Mouse (Mus musculus) large intestine, adult 2 months (tissue): ENCODE measurements around the gene Rab37. TPM values are rescaled to one million over a fixed set of nuclear protein-coding genes. Genes with fewer than 3 reads are reported as not detected.

Source experiments
- DNase-seq: peaks from one replicate; pipeline ENCODE4 v3.0.0-alpha.2; 2012; ENCODE audit warnings: low read depth, low spot score
- WGBS: fragments of 180-500 bp; shearing (Covaris S2); methylation state at CpG from one replicate; pipeline ENCODE4 v1.1.7; 2018; 5-methylcytosine and 5-hydroxymethylcytosine counted together
- polyA plus RNA-seq: library from polyadenylated mRNA; depleted of rRNA; stranded (reverse); fragments of >200 nt; gene quantifications from 2 replicates; pipeline ENCODE4 v1.2.3, GENCODE M21; 2012

Gene Rab37
- polyA plus RNA-seq, 1 experiment, result 3.5 TPM

DNA sequence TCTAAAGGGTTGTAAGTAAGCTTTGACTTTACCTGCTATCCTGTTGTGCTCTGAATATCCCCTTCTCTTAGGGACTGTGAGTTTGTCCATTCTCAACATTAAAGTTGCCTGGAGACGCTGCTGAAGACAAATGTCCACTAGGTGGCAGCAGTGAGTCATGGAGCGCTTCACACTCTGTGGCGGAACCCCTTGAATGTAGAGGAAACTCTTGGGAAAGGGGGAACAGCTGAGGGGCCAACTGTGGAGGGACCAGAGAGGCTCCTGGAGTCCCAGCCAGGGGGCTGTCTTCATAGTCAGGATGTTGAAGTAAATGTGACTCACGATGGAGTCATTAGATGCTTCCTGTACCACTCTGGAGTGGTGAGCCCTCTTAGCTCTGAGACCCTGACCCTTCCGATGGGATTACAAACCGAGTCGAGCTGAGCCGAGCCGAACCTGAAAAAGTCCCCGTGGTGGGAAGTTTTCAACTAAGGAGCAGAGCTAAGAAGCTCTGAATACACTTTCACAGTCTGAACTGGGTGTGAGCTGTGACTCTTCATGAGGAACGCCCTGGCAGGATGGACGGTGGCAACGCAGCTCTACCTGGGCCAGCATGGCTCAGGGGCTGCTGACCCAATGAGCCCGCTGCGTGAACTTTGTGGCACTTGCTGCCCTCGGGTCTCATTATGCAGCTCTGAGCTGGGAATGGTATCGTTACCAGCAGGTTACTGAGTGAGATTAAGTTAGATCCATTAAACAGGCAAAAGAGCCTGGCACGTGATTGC lies 7.7 kb upstream of the Rab37 start:
- WGBS, result 35% methylated on average over 18 of the region's 18 CpGs

DNA sequence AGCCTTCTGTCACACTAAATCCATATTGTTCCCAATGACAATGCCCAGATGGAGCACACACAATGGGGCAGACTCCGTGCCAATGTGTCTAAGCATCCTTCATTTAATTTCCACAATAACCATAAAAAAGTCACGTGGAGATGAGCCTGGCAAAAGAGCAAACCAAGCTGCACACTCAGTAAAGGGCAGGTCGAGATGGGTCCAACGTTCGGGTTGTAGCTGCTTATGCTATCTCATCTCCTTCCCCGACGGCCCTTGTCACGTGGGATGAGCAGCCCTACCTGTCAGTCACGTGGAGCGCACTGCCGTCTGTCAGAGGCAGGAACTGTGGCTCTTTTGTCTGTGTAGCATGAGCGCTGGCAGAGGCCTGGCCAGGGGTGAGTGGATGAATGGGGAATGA lies 6.6 kb upstream of the Rab37 start:
- DNase-seq, result no peak
- WGBS, result 30% methylated on average over 12 of the region's 12 CpGs

More for the DNA sequence above, 7.7 kb upstream of the Rab37 start:
- DNase-seq, result peak; percentile 31

DNA sequence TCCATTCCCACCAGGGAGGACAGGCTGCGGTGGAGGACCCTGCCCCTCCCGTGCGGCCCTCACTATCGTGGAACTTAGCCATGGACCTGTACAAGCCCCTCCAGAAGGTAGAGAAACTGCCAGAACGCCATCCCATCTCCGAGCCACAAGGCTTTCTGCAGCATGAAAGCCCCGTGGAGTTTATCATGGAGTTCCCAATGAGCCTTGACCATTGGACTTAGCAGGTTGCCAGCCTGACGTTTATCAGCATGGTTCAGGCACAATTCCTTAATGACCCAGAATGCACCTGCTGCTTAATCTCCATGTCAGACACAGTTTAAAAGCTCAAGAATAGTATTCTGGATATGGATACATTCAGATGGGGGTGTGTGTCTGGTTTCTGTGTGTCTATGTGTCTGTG lies 6.2 kb upstream of the Rab37 start:
- WGBS, result 54% methylated on average over 8 of the region's 8 CpGs

DNA sequence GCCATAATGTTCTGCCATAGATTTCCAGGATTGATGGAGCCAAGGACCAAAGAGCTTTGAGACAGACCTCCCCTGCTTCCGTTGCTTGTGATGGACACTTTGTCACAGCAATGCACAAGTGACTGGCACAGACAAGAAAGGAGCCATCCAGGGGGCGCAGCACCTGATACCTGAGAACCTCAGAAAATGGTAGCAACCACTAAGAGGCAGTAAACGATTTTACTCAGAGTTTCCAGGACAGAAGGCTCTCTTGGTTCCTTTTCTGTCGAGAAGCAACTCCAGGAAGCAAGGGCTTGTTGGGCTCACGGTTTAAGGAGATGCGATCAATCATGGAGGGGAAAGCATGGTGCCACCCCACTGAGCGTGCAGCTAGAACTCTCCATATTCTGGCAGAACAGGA lies 5.0 kb upstream of the Rab37 start:
- WGBS, result 54% methylated on average over 7 of the region's 7 CpGs
- DNase-seq, result no peak

More for the DNA sequence above, 6.2 kb upstream of the Rab37 start:
- DNase-seq, result no peak

DNA sequence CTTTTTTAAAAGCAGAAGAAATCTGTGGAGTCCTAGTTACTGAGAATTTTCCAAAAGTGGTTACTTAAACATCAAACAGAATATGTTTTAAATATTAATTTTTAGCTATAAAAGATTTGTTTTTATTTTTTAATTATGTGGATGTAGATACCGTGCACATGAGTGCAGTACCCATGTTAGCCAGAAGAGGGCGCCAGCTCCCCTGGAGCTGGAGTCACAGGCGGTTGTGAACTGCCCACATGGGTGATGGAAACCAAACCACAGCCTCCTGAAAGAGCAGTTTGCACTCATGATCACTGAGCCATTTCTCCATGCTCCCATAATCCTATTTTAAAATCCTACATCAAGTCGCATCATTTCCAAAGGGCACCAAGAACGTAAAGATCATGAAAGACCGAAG lies 1.4 kb upstream of the Rab37 start:
- 66% methylated on average over 6 of the region's 6 CpGs for WGBS
- DNase-seq, result no peak

DNA sequence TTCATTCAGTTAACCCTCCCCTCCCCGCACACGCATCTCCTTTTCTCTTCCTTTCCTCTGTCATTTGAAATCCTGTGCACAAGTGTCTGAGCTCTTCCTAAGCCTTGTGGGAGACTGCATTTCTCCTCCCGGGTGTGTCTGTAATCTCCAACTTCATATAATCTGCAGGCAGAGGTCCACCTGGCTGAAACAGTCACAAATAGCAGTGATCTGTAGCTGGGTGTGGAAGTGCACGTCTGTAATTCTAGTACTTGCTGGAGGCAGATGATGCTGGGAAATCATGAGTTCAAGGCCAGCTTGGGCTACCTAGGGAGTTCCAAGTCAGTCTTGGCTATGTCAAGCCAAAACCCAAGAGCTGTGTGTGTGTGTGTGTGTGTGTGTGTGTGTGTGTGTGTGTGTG lies 909 bp downstream of the Rab37 start:
- WGBS, result 19% methylated on average over 4 of the region's 4 CpGs
- DNase-seq, result no peak

DNA sequence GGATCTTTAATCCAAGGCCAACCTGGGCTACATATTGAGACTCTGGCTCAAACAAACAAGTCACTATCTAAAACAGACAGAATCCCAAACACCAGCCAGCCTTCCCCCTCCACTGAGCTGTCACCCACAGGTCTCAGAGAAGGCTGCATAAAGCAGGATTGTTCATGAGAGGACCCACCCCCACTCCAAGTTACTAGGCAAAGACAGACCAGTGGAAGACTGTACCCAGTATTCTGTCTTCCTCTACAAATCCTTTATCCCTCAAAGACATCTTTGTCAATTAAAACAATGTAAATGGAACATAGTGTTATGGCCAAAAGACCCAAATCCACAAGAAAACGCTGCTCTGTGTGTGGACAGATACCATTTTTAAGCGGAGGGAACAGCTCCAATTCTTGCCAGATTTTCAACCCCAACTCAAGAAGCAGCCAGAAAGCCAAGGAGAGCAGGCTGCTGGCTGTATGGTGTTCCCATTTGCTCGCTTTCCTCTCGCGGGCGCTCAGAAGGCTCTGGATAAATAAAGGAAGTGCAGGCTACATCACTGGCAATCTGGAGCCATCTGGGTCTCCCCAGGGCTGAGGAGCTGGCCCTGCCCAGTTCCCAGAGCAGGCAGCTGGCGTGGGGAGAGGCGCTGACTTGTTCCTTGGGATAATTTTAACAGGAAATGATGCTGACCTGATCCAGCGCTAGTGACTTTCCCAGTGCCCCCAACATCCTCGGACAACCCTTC lies 7.1 kb downstream of the Rab37 start:
- WGBS, result 37% methylated on average over 10 of the region's 10 CpGs
- no peak for DNase-seq

DNA sequence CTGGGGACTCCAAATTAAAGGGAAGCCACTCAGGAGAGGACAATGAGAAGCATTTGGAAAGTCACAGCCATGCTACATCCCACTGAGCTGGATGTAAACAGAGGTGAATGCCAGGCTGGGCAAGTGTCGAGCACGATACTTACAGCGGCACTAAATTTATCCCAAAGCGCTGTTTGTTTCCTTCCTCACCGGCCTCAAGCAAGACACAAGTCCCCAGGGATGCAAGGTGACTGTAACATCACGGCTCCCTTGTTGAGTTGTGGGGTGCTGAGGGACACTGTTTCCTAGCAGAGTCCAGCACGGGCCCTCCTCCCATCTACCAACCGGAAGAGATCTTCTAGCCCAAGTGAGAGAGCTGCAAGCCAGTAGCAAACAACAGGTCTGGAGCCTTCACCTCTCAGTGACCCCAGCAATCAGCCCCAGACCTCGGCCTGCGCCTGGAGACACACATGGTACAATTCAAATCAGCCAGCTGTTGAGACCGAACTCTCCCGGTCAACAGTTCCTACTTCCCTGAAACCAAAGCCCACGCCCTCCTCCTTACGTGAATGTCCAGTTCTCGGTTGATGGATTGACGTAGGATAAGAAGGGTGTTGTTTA lies 8.1 kb downstream of the Rab37 start:
- no peak for DNase-seq
- WGBS, result 29% methylated on average over 16 of the region's 16 CpGs

DNA sequence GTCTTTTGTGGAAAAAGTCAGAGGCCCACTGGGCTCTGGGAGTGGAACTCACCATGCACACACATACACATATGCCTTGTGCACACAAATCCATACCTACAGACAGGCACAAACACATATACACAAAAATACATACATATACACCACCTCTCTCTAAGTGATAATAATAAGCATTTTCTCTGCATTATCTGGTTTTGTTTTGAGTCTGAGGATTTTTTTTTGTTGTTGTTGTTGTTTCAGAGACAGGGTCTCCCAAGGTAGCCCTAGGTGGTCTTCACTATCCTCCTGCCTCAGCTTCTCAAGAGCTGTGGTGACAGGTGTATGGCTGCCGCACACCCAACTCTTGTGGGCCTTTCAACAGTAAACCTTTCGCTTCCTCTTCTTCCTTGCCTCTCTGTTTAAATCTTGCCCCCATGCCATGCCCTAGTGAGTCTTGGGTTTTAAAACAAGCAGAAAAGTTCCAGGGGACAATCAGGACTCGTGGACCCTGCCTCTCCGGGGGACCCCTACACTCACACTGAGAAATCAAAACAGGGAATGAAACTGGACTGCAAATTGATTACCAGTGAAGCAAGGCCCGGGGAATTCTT lies 8.9 kb downstream of the Rab37 start:
- WGBS, result 78% methylated on average over 5 of the region's 5 CpGs
- DNase-seq, result no peak

DNA sequence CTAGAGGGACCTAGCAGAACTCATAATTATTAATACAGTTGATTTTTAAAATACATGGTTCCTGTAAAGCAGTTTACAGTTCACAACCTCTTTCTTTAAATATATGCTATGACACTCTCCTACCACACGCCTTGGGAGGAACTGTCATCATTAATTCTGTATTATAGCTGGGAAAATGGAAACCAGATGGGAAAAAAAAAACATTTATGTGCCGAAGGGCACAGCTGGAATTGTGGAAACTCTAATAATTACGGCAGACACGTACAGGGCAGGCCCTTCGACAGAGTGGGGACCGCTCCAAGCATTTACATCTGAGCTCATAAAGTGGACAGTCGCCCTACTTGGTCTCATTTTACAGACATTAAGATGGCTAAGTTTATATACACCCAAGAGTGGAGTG lies 9.5 kb downstream of the Rab37 start:
- DNase-seq, result no peak
- WGBS, result 75% methylated on average over 7 of the region's 7 CpGs

DNA sequence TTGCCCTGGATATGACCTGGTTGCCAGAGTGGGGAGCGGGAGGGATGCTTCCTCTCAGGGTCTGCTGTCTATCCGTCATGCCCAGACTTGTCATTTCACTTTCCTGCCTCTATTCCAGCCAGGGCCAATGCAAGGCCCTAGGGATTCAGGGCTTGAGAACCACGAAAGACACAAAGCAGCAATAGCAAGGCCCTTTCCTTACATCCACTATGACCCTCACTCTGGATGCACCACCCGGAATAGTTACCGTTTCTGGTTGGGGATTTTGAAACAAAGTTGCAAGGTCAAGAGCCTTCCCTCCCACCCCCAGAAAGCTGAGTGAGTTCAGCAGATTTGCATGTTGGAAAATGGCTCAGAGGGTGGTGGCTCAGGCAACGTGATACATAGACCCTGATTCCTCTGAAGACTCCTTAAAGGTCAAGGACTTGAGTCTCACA lies 10.4 kb downstream of the Rab37 start:
- no peak for DNase-seq
- 45% methylated on average over 6 of the region's 6 CpGs for WGBS

DNA sequence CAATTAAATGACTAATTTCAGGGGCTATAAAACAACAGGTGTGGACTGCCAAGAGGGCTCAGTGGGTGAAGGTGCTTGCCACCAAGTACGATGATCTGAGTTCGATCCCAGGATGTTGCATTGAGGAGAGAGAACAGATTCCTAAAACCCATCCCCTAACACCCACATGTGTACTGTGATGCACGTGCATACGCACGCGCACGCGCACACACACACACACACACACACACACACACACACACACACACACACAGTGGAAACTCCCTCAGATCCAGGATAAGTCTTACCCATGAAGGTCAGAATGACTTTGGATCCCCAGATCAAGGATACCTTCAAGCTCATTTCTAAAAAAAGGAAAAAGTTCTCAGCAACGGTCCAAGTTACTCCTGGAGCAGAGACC lies 10.9 kb downstream of the Rab37 start:
- WGBS, result 88% methylated on average over 9 of the region's 9 CpGs
- DNase-seq, result no peak

DNA sequence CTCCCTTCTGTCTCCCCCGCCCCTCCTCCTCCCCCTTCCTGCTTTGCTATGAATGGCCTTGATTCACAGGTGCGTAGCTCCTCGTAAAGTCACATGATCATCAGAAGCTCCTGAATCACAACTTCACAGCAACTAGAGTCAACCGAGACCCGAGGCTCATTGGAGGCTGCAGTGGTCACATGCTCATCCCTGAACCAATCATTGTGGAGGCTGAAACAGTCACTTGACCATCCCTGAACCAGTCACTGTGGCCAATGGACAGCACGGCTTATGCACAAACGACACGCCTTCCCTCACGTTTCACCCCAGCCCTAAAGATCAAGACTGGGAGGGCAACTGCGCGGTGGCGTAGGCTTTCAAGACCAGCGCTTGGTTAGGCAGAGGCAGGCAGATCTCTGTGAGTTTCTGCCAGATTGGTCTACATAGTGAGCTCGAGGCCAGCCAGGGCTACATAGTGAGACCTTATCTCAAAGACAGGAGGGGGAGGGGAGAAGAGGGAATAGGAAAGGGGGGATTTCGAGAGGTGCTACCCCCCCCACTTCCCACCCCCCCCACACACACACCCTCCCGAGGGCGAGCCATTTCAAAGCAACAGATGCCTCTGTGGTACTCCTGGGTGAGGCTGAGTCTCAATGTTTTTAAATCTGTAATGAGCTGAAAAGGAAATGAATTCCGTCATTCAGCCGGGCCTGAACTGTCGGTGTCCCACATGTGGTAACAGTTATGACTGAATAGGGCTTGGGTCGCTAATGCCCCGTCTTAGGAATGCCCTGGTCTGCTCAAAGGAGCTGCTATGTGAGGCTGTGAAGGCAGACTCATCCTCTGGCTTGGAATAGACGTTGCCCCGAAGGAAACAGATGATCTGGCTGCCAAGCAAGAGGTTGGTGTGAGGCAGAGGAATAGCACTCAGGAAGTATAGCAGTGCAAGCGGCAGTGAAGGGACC lies 12.5 kb downstream of the Rab37 start:
- WGBS, result 79% methylated on average over 25 of the region's 25 CpGs
- DNase-seq, result no peak

DNA sequence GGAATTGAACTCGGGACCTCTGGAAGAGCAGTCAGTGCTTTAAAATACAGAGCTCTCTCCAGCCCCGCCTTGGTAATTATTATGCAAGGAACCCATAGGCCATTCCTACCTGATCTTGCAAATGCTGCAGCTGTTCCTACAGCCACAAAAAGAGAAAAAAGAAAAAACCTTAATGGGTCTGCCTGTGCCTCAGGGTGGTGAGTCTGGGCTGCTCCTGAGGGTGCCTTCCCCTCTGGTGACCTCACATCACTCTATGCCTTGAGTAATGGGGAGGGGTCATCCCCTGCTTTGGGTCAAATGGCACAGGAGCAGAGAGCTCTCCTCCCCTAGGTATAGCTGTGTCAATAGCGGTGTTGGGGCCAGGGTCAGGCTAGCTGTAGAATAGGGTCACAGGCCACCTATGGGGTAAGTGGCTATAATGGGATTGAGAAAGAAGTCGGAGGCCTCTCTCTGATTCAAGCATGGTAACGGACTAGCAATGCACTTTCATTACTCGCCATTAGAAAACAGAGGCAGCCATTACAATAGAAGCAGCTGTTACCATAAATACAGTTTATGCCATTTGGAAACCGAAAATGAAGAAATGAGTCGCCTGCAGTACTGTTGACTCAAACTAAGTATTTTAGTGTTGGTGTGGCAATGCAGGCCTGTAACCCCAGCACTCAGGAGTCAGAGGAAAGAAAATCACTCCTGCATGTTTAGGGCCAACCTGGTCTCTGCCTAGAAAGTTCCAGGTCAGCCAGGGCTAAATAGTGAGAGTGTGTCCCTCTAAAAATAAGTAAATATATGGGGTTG lies 13.7 kb downstream of the Rab37 start:
- WGBS, result 69% methylated on average over 8 of the region's 8 CpGs
- no peak for DNase-seq

DNA sequence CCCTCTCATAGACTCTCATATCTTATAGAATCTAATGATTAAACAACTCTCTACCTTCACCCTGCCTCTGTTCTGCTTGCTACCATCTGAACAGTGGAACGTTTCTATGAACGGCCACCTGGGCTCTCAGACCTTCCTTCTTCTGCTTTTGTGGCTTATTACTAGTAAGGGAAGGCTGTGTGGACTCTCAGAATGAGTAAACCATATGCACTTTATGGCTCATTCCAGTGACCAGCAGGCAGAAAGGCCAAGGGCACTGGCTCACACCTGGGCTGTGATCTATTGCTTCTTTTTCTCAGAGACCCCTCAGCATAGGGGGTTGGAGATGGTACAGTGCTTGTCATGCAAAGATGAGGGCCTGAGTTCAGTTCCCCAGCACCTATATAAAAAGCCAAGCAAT lies 15.4 kb downstream of the Rab37 start:
- DNase-seq, result no peak
- 38% methylated on average over 2 of the region's 2 CpGs for WGBS

DNA sequence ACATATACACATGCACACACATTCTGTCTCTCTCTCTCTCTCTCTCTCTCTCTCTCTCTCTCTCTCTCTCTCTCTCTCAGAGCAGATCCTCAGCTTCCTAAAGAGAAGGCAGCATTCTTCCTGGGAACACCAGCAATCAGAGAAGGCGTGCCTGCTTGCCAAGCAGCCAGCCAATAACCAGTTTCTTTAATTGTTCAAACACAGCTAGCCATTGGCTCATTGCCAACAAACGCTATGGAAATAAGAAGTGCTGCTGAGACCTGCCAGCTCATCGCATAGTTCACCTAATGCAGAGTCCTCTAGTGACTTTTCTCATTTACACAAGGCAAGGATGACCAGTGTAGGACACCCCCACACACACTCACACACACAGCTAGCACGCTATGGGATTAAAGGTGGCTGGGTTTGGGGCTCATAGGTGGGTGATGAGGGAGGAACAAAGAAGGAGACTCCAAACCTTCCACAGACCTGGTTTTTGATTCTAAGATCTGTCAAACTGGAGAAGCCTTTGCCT lies 16.2 kb downstream of the Rab37 start:
- peak; percentile 11 for DNase-seq
- 16% methylated on average over 4 of the region's 4 CpGs for WGBS

DNA sequence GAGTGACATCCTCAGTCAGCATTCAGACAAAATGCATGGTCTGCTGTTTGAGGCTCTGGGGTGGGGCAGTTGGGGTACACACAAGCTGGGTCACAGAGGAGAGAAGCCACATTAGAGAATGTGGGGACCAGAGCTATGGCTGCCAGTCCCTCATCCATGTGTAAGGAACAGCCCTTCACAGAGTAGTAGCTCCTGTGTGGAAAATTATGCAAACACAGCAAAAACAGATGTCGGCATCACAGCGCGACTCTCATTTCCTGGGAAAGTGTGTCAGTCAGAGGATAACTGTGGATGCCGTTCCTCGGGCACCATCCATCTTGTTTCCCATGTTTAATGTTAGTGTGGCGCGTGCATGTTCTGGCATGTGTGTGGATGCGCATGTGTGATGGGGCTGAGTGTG lies 16.9 kb downstream of the Rab37 start:
- 89% methylated on average over 8 of the region's 8 CpGs for WGBS
- DNase-seq, result no peak

DNA sequence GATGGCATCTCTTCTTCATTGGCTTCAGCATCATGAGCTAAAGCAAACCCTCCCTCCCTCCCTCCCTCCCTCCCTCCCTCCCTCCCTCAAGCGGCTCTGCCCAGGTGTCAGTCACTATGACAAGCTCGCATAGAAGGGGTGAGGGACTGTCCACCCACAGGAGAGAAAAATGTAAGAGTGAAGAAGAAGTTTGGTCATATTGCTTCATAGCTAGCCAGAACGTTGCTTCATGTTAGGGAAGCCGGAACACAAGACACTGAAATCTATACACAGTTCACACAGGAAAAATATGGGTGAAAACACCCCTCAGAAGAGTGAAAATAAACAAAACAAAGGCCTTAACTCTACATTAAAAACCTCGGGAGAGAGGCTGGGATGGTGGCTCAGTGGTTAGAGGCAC lies 19.0 kb downstream of the Rab37 start:
- 67% methylated on average over 5 of the region's 5 CpGs for WGBS
- DNase-seq, result no peak
